ENCODE assay signal across 21 mouse cellular contexts in genomic region chr1:35809341-35809740, GRCm38 (mm10).
"Had no signal": no experiment of that assay in that cellular context is flagged by ENCODE, and none has a peak within 500 bp of the region (broad histone marks: within the 10 kb centered on the region; RNA-seq: fewer than 3 reads in every experiment).

No protein-coding gene starts in this region.

- DNase-seq: forebrain, postnatal 0 days; gastrocnemius, postnatal 14 days; gastrocnemius, postnatal 36 days; heart, adult 18-20 months; heart, postnatal 14 days; kidney, adult 2 months; kidney, postnatal 14 days; kidney, postnatal 36 days; layer of hippocampus, adult 9-11 months; layer of hippocampus, postnatal 36 days; left cerebral cortex, postnatal 4 days had no signal

- H3K9ac ChIP-seq: forebrain, postnatal 0 days; hindbrain, embryonic 13.5 days; hindbrain, embryonic 15.5 days; kidney, embryonic 15.5 days; limb, embryonic 13.5 days; limb, embryonic 15.5 days; liver, embryonic 14.5 days had no signal

- H3K9me3 ChIP-seq: hindbrain, embryonic 13.5 days; hindbrain, embryonic 15.5 days; kidney, embryonic 15.5 days; limb, embryonic 13.5 days; limb, embryonic 15.5 days had no signal

- H3K4me2 ChIP-seq: heart, embryonic 11.5 days; hindbrain, embryonic 13.5 days; hindbrain, embryonic 15.5 days; kidney, embryonic 15.5 days; limb, embryonic 13.5 days; limb, embryonic 15.5 days had no signal

- H3K4me3 ChIP-seq: hindbrain, embryonic 13.5 days; hindbrain, embryonic 15.5 days; kidney, embryonic 15.5 days; limb, embryonic 13.5 days; limb, embryonic 15.5 days had no signal

- ATAC-seq: forebrain, postnatal 0 days; hindbrain, postnatal 0 days; intestine, embryonic 16.5 days had no signal

- H3K27me3 ChIP-seq: hindbrain, embryonic 13.5 days; hindbrain, embryonic 15.5 days; kidney, embryonic 15.5 days; limb, embryonic 13.5 days; limb, embryonic 15.5 days had no signal

- H3K36me3 ChIP-seq: hindbrain, embryonic 13.5 days; hindbrain, embryonic 15.5 days; kidney, embryonic 15.5 days; limb, embryonic 13.5 days; limb, embryonic 15.5 days had no signal

- H3K27ac ChIP-seq: hindbrain, embryonic 13.5 days; hindbrain, embryonic 15.5 days; hindbrain, postnatal 0 days; kidney, embryonic 15.5 days; kidney, postnatal 0 days; limb, embryonic 13.5 days; limb, embryonic 15.5 days; liver, embryonic 14.5 days had no signal
